Mouse (Mus musculus): ENCODE data around the gene Klhl6. TPM values are rescaled to one million over a fixed set of nuclear protein-coding genes. Genes with fewer than 3 reads are reported as not detected.

The Klhl6 gene
- polyA plus RNA-seq, 1 experiment from 2014 or later = 8.0 TPM

- WGBS = 88% methylated on average over 2 of the region's 2 CpGs
- no peaks in the 10 kb centered on the region for H3K9me3 ChIP-seq (replicated peaks)
- H3K36me3 ChIP-seq = no peaks in the 10 kb centered on the region
- H3K4me3 ChIP-seq = no peak overlapping the region
- no peak for DNase-seq (ENCODE audit: low spot score)
- peaks cover 2% of the 10 kb centered on the region; the same call in 1 of the 2 replicates for H3K4me1 ChIP-seq
- no peaks in the 10 kb centered on the region for H3K27me3 ChIP-seq (ENCODE audit: low read depth, poor library complexity, severe bottlenecking)
- no peak overlapping the region for H3K27ac ChIP-seq
These were observed 2.2 kb upstream of the Klhl6 start for GRCm38 (mm10) chr16:19984884-19985643.

GRCm38 (mm10) chr16:19983559-19983958, 722 bp upstream of the Klhl6 start:
- no peaks in the 10 kb centered on the region for H3K27me3 ChIP-seq (ENCODE audit: low read depth, poor library complexity, severe bottlenecking)
- no peak for DNase-seq (ENCODE audit: low spot score)
- H3K36me3 ChIP-seq = no peaks in the 10 kb centered on the region
- H3K27ac ChIP-seq = no peak overlapping the region
- 79% methylated on average over 4 of the region's 4 CpGs for WGBS
- no peaks in the 10 kb centered on the region for H3K9me3 ChIP-seq (replicated peaks)
- no peak overlapping the region for H3K4me3 ChIP-seq
- peaks cover 2% of the 10 kb centered on the region; the same call in 1 of the 2 replicates for H3K4me1 ChIP-seq

DNA sequence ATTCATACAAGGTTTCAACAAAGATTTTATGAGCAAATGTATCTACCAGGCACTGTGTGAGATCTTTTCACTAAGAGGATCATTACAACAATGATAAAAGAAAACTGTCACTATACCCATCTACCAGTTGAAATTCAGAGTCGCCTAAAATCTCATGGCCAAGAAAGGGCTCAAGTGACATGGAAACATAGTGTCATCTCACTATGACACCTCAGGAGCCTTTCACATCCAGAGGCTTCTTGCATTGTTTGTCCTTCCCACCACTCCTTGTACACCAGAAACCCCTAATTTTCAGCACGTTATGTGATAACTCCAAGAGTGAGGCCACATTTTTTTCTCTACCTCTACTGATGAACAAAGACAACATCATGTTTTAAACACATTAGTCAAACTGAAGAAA, 1.2 kb downstream of the Klhl6 start:
- H3K27ac ChIP-seq = no peak overlapping the region
- DNase-seq (ENCODE audit: low spot score) = no peak
- no peaks in the 10 kb centered on the region for H3K9me3 ChIP-seq (replicated peaks)
- no peaks in the 10 kb centered on the region for H3K27me3 ChIP-seq (ENCODE audit: low read depth, poor library complexity, severe bottlenecking)
- 88% methylated on average over 2 of the region's 2 CpGs for WGBS
- no peak overlapping the region for H3K4me3 ChIP-seq
- H3K36me3 ChIP-seq = no peaks in the 10 kb centered on the region
- H3K4me1 ChIP-seq = peaks cover 2% of the 10 kb centered on the region; the same call in 1 of the 2 replicates

- H3K4me1 ChIP-seq = peaks cover 2% of the 10 kb centered on the region; the same call in 1 of the 2 replicates
- WGBS = 93% methylated on average over 3 of the region's 3 CpGs
- no peaks in the 10 kb centered on the region for H3K9me3 ChIP-seq (replicated peaks)
- no peaks in the 10 kb centered on the region for H3K36me3 ChIP-seq
- no peaks in the 10 kb centered on the region for H3K27me3 ChIP-seq (ENCODE audit: low read depth, poor library complexity, severe bottlenecking)
- DNase-seq (ENCODE audit: low spot score) = no peak
- H3K27ac ChIP-seq = no peak overlapping the region
- H3K4me3 ChIP-seq = no peak overlapping the region
These were observed 1.8 kb downstream of the Klhl6 start for GRCm38 (mm10) chr16:19981006-19981405.

- H3K27ac ChIP-seq = no peak overlapping the region
- 84% methylated on average over 2 of the region's 2 CpGs for WGBS
- H3K4me1 ChIP-seq = peaks cover 2% of the 10 kb centered on the region; the same call in 1 of the 2 replicates
- DNase-seq (ENCODE audit: low spot score) = no peak
- no peaks in the 10 kb centered on the region for H3K27me3 ChIP-seq (ENCODE audit: low read depth, poor library complexity, severe bottlenecking)
- H3K4me3 ChIP-seq = no peak overlapping the region
- H3K36me3 ChIP-seq = no peaks in the 10 kb centered on the region
- H3K9me3 ChIP-seq (replicated peaks) = no peaks in the 10 kb centered on the region
These were observed 3.1 kb downstream of the Klhl6 start for GRCm38 (mm10) chr16:19979755-19980154.

GRCm38 (mm10) chr16:19977282-19977681, 5.6 kb downstream of the Klhl6 start:
- Histone ChIP-seq H3K36me3 (no peaks in the 10 kb centered on the region), H3K4me3 (no peak overlapping the region), H3K4me1 (no peaks in the 10 kb centered on the region), H3K27ac (no peak overlapping the region), H3K9me3 (replicated peaks) (no peaks in the 10 kb centered on the region), H3K27me3 (ENCODE audit: low read depth, poor library complexity, severe bottlenecking) (no peaks in the 10 kb centered on the region)
- 70% methylated on average over 5 of the region's 5 CpGs for WGBS
- no peak for DNase-seq (ENCODE audit: low spot score)

DNA sequence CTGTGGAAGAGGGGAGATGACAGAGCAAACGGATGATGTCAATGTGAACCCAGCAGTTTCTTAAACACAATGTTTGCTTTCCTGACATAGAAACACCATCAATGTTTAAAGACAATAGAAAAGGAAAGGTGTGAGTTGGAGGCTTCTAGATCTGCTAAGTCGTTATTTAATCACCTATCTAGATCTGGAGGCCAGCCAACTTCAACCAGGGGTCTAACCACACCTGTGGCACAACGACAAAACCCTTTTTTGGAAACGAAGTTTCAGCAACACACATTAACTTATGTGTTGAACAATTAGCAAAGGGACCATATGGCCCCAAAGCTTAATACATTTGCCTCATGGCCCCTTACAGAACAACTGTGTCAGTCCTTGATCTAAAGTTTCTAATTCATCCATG, 6.0 kb downstream of the Klhl6 start:
- Histone ChIP-seq H3K4me3 (no peak overlapping the region), H3K9me3 (replicated peaks) (no peaks in the 10 kb centered on the region), H3K27ac (no peak overlapping the region), H3K27me3 (ENCODE audit: low read depth, poor library complexity, severe bottlenecking) (no peaks in the 10 kb centered on the region), H3K4me1 (no peaks in the 10 kb centered on the region), H3K36me3 (no peaks in the 10 kb centered on the region)
- WGBS = 84% methylated on average over 4 of the region's 4 CpGs
- no peak for DNase-seq (ENCODE audit: low spot score)

- no peaks in the 10 kb centered on the region for H3K9me3 ChIP-seq (replicated peaks)
- 90% methylated on average over 4 of the region's 4 CpGs for WGBS
- no peaks in the 10 kb centered on the region for H3K4me1 ChIP-seq
- no peak for DNase-seq (ENCODE audit: low spot score)
- H3K27ac ChIP-seq = no peak overlapping the region
- no peak overlapping the region for H3K4me3 ChIP-seq
- H3K27me3 ChIP-seq (ENCODE audit: low read depth, poor library complexity, severe bottlenecking) = no peaks in the 10 kb centered on the region
- H3K36me3 ChIP-seq = no peaks in the 10 kb centered on the region
These were observed 7.4 kb downstream of the Klhl6 start for GRCm38 (mm10) chr16:19975432-19975831.

- Histone ChIP-seq H3K27me3 (ENCODE audit: low read depth, poor library complexity, severe bottlenecking) (no peaks in the 10 kb centered on the region), H3K4me3 (no peak overlapping the region), H3K9me3 (replicated peaks) (no peaks in the 10 kb centered on the region), H3K27ac (no peak overlapping the region), H3K36me3 (no peaks in the 10 kb centered on the region), H3K4me1 (no peaks in the 10 kb centered on the region)
- WGBS = 96% methylated on average over 1 of the region's 1 CpGs
- no peak for DNase-seq (ENCODE audit: low spot score)
These were observed 9.4 kb downstream of the Klhl6 start for GRCm38 (mm10) chr16:19973480-19973879.

DNA sequence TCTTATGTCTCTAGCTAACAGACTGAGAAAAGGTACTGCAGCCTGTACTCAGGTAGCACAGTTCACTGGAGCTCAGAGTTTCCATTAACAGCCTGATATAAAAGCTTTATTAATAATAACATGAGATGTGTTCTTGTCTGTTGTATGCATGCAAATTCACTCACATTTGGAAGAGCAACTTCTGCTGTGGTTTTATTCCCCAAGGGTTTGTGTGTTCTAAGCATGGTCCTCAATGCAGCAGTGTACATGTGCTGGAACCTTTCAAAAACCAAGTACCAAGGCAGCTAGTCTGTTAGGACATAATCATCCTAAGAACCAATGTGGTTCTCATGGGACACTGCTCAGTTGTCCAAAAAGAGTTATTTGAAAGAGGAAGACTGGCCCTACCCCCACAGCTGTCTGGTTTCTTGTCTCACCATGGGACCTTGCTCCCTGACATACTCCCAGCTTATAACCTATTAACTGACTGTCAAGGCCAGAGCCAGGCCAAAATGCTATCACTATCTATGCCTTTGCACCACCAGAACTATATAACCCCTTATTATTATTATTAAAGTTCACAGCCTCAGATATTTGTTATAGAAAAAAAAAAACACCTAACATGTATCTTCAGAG, 10.0 kb downstream of the Klhl6 start:
- DNase-seq (ENCODE audit: low spot score) = no peak
- H3K4me1 ChIP-seq = no peaks in the 10 kb centered on the region
- H3K9me3 ChIP-seq (replicated peaks) = no peaks in the 10 kb centered on the region
- no peak overlapping the region for H3K27ac ChIP-seq
- no peak overlapping the region for H3K4me3 ChIP-seq
- H3K27me3 ChIP-seq (ENCODE audit: low read depth, poor library complexity, severe bottlenecking) = no peaks in the 10 kb centered on the region
- H3K36me3 ChIP-seq = no peaks in the 10 kb centered on the region

DNA sequence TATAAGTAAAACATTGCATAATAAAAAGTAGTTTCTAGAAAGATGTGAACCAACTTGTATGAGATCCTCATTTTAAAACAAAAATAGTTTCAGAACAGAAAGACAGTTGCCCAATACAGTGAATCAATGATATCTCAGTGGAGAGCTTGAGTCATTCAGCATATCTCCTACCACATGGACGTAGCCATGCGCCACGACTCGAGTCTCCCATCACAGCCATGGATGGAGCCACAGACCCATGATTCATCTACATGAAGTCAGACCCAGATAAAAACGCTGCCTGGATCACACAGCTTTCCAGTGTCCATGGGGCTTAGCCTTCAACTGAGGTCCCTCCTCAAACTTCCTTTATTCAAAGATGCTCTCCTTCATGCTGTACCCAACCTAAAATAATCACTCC, 13.3 kb downstream of the Klhl6 start:
- Histone ChIP-seq H3K4me1 (no peaks in the 10 kb centered on the region), H3K4me3 (no peak overlapping the region), H3K9me3 (replicated peaks) (no peaks in the 10 kb centered on the region), H3K27ac (no peak overlapping the region), H3K27me3 (ENCODE audit: low read depth, poor library complexity, severe bottlenecking) (no peaks in the 10 kb centered on the region), H3K36me3 (no peaks in the 10 kb centered on the region)
- DNase-seq (ENCODE audit: low spot score) = no peak
- 90% methylated on average over 5 of the region's 5 CpGs for WGBS

- Histone ChIP-seq H3K27ac (no peak overlapping the region), H3K4me3 (no peak overlapping the region), H3K9me3 (replicated peaks) (no peaks in the 10 kb centered on the region), H3K4me1 (no peaks in the 10 kb centered on the region), H3K27me3 (ENCODE audit: low read depth, poor library complexity, severe bottlenecking) (no peaks in the 10 kb centered on the region), H3K36me3 (no peaks in the 10 kb centered on the region)
- 93% methylated on average over 4 of the region's 4 CpGs for WGBS
- no peak for DNase-seq (ENCODE audit: low spot score)
These were observed 14.2 kb downstream of the Klhl6 start for GRCm38 (mm10) chr16:19968666-19969065.

GRCm38 (mm10) chr16:19967897-19968392, 14.9 kb downstream of the Klhl6 start:
- no peak overlapping the region for H3K27ac ChIP-seq
- no peaks in the 10 kb centered on the region for H3K4me1 ChIP-seq
- no peaks in the 10 kb centered on the region for H3K27me3 ChIP-seq (ENCODE audit: low read depth, poor library complexity, severe bottlenecking)
- H3K36me3 ChIP-seq = no peaks in the 10 kb centered on the region
- H3K9me3 ChIP-seq (replicated peaks) = no peaks in the 10 kb centered on the region
- WGBS = 92% methylated on average over 1 of the region's 1 CpGs
- no peak overlapping the region for H3K4me3 ChIP-seq
- no peak for DNase-seq (ENCODE audit: low spot score)
